Mouse (Mus musculus) heart, adult 2 months (tissue): ENCODE measurements around the gene Pgm2l1.

ENCODE experiments used
- CTCF ChIP-seq: fragments of 200-600 bp; IDR thresholded peaks from 2 replicates; pipeline ENCODE4 v1.8.1; 2022; ENCODE audit warnings: antibody characterized with exemption, mild to moderate bottlenecking, moderate library complexity
- POLR2A ChIP-seq: fragments of 200-500 bp; IDR thresholded peaks from 2 replicates; pipeline ENCODE4 v1.6.1; 2011; ENCODE audit warnings: mild to moderate bottlenecking, low read depth, low read length, control low read depth; ENCODE audit not compliant: insufficient read depth

DNA sequence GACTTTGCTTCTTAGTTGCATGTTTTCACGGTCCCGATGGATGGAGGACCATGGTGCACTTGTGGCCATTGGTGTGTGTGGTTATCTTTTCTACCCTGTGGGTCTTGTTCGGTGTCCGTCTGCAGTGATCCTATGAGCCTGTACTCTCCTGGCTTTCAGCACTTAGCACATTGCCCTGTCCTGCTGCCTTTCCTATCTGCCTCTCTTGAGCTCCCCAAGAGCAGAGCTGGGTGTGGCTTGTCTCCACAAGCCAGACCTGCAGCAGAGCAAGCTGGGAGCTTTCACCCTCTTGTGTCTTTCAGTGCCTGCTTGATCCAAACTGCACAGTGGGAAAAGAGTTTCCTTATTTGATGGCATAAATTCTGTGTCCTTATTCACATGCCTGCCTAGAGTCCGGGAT, 90.3 kb downstream of the Pgm2l1 start:
- TF ChIP-seq CTCF: no peak
- TF ChIP-seq POLR2A: no peak
